Mouse (Mus musculus) liver, postnatal 0 days (tissue): ENCODE results near the gene AC153137.1. TPM values are rescaled to one million over a fixed set of nuclear protein-coding genes. Genes with fewer than 3 reads are reported as not detected.
"Not testable (repeated sequence)": the region's sequence is repeated elsewhere in the genome, so short reads cannot be mapped to it uniquely, and the experiment has no call there.

ENCODE experiments used
- ATAC-seq: fragments of 200-750 bp; cut with Nextera tagmentation; 2 replicates; pipeline ENCODE4 v1.8.0; 2017; ENCODE audit warnings: mild to moderate bottlenecking, moderate library complexity
- DNase-seq: peaks from one replicate; pipeline ENCODE4 v3.0.0-alpha.2; 2016
- H3K27ac ChIP-seq: fragments of 300-500 bp; sonication (generic); 2 replicates; pipeline ENCODE4 v1.5.1; 2014; ENCODE audit warnings: antibody characterized with exemption, moderate library complexity, mild to moderate bottlenecking, low read depth
- H3K27me3 ChIP-seq: fragments of 300-500 bp; sonication (generic); 2 replicates; pipeline ENCODE4 v1.6.1; 2014; ENCODE audit warnings: low read length, control low read depth, mixed read lengths; ENCODE audit not compliant: insufficient read depth
- H3K36me3 ChIP-seq: fragments of 300-500 bp; sonication (generic); replicated peaks from 2 replicates; pipeline ENCODE4 v1.6.1; 2014; ENCODE audit warnings: mild to moderate bottlenecking, control low read depth, low read length, moderate library complexity, mixed read lengths; ENCODE audit not compliant: insufficient read depth
- H3K4me1 ChIP-seq: fragments of 300-500 bp; sonication (generic); 2 replicates; pipeline ENCODE4 v1.6.1; 2014; ENCODE audit warnings: antibody characterized with exemption, mild to moderate bottlenecking, control low read depth; ENCODE audit not compliant: insufficient read depth
- H3K4me2 ChIP-seq: fragments of 300-500 bp; sonication (generic); 2 replicates; pipeline ENCODE4 v1.6.1; 2014; ENCODE audit warnings: low read depth, mild to moderate bottlenecking, low read length, moderate library complexity, mixed read lengths
- H3K4me3 ChIP-seq: fragments of 300-500 bp; sonication (generic); 2 replicates; pipeline ENCODE4 v1.5.1; 2014; ENCODE audit warnings: low read depth, low read length
- H3K9ac ChIP-seq: fragments of 300-500 bp; sonication (generic); replicated peaks from 2 replicates; pipeline ENCODE4 v1.6.1; 2014; ENCODE audit warnings: mild to moderate bottlenecking, moderate library complexity
- H3K9me3 ChIP-seq: fragments of 300-500 bp; sonication (generic); 2 replicates; pipeline ENCODE4 v1.6.1; 2016; ENCODE audit warnings: mild to moderate bottlenecking, control low read depth, low read length, mixed read lengths
- CTCF ChIP-seq: sonication (generic); IDR thresholded peaks from 2 replicates; pipeline ENCODE4 v1.5.1; 2016; ENCODE audit warnings: antibody characterized with exemption, low read depth
- EP300 ChIP-seq: IDR thresholded peaks from 2 replicates; pipeline ENCODE4 v1.6.1; 2016; ENCODE audit warnings: antibody characterized with exemption, low read depth, mild to moderate bottlenecking
- WGBS: fragments of 180-500 bp; shearing (Covaris S2); extraction: QIAGEN DNeasy Blood & Tissue Kit; methylation state at CpG from one replicate; pipeline ENCODE4 v1.1.7; 2014; ENCODE audit not compliant: insufficient replicate concordance; 5-methylcytosine and 5-hydroxymethylcytosine counted together
- polyA plus RNA-seq: library from polyadenylated mRNA; unstranded; fragments of >200 nt; fragmentation: Nextera tagmentation; extraction: Ambion mirVana; gene quantifications from 2 replicates; pipeline ENCODE4 v1.2.1, GENCODE M21; 2015

Gene AC153137.1
- not detected in 2 replicates for polyA plus RNA-seq

DNA sequence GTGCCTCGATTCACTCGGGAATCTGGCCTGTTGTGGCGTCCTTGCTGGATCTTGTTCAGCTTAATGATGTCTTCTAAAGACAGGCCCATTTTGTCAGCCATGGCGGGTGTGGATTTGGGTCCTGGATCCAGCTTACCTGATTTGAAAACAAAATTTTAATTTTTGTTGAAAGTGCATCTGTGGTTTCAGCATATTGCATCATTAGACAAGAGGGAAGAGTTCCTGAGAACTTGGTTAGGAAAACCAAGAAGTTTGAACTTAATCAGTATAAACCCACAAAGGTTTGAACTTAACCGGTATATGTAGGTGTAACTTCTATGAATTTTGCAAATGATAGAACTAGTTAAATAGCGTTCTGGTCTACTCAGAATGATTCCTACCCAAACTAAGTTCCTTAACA, at the start of gene AC153137.1:
Gene AC153137.1, minus strand, starts transcription at position 101 of the 400 bp plus-strand sequence.
- H3K4me1 ChIP-seq, ATAC-seq, H3K9ac ChIP-seq, H3K27ac ChIP-seq, H3K27me3 ChIP-seq, H3K4me2 ChIP-seq, H3K9me3 ChIP-seq, H3K4me3 ChIP-seq, DNase-seq, H3K36me3 ChIP-seq: not testable (repeated sequence)
- 75% methylated on average over 5 of the region's 6 CpGs for WGBS

DNA sequence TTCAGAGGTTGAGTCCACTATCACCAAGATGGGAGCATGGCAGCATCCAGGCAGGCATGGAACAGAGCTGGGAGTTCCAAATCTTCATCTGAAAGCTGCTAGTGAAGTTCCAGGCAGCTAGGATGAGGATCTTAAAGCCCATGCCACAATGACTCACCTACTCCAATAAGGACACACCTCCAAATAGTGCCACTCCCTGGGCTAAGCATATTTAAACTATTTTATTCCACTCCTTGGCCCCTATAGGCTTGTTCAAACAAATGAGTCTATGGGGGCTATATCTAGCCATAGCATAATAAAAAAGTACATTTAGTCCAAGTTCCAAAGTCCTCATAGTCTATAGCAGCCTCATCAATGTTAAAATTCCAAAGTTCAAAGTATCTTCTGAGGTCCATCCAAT, 45.4 kb upstream of the AC153137.1 start:
- Histone ChIP-seq H3K27me3 (no peaks in the 10 kb centered on the region), H3K4me3 (no peak overlapping the region), H3K4me2 (no peak overlapping the region), H3K4me1 (peaks cover 2% of the 10 kb centered on the region; the same call in 1 of the 2 replicates), H3K36me3 (no peaks in the 10 kb centered on the region), H3K9me3 (no peaks in the 10 kb centered on the region), H3K9ac (no peak overlapping the region), H3K27ac (no peak overlapping the region)
- ATAC-seq (no peak), DNase-seq (no peak)
- TF ChIP-seq EP300 (no peak), CTCF (no peak)

DNA sequence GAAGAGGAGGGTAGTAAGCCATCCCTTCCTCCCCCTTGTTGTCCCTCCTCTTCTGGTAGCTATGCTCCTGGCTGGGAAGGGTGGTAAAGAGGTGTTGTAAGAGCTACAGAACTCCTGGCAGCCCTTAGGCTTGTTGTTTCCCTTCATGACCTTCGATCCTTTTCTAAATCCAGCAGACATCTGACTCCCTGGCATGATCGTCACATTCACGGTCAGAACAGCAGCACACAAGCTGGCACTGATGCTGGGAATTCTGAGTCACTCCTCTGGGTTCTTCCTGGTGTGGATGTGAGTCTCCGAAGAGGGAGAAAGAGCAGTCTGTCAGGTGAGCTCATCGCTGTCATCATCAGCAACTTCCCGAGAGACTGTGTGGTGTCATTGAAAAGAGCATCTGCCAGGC, 41.5 kb upstream of the AC153137.1 start:
- H3K27ac ChIP-seq: peak overlapping the region; percentile 95
- DNase-seq (peak; percentile 72), ATAC-seq (peak; percentile 91)

DNA sequence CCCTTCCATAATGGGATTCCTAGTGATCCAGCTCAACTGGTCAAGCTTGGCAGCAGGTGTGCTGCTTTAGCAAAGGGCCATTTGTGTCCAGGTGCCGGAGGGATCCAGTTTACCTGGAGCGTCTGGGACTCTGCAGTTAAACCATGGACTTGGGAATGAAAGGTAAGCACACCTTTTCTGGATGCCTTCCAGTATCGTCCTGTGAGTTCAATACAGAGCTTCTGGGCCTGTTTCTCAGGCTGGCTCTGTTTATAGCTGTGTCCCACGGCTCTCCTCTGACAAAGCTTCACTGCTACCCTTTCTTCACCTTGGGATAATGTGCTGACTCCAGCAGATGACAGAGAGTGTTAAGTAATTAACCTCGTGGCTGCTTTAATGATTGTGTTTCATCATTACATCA, 39.6 kb upstream of the AC153137.1 start:
- H3K9ac ChIP-seq: no peak overlapping the region
- H3K4me2 ChIP-seq: no peak overlapping the region
- no peaks in the 10 kb centered on the region for H3K36me3 ChIP-seq

More for the DNA sequence above, 41.5 kb upstream of the AC153137.1 start:
- 56% methylated on average over 6 of the region's 6 CpGs for WGBS
- TF ChIP-seq CTCF (no peak), EP300 (peak; percentile 88)
- Histone ChIP-seq H3K9me3 (no peaks in the 10 kb centered on the region), H3K4me2 (peak overlapping the region; percentile 55), H3K27me3 (no peaks in the 10 kb centered on the region), H3K36me3 (no peaks in the 10 kb centered on the region), H3K4me1 (peaks cover 2% of the 10 kb centered on the region; the same call in 1 of the 2 replicates), H3K9ac (0 out of 2 replicates have a peak overlapping the region, but pooled peaks have one; percentile 27), H3K4me3 (no peak overlapping the region)

DNA sequence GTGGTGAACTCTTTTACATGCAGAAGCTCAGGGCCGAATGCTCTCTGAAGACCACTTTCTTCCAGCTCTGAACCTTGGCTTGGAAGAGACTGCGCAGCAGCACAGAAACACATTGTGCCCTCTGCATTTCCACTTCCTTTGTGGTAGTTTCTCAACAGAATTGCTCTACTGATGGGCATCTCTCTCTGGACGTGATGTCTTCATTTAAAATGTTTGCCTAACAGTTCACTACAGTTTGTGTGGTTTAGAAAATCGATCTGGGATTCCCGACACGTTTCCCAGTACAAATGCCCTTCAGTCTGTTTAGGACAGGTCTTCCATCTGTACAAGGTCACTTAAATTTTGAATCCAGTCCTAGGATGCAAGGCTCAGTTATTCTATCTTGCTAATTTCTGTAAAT, 38.3 kb upstream of the AC153137.1 start:
- TF ChIP-seq CTCF: no peak
- peak; percentile 81 for TF ChIP-seq EP300
- Histone ChIP-seq H3K27ac (peak overlapping the region; percentile 95), H3K4me3 (no peak overlapping the region), H3K4me2 (no peak overlapping the region), H3K9me3 (no peaks in the 10 kb centered on the region), H3K9ac (no peak overlapping the region), H3K36me3 (no peaks in the 10 kb centered on the region), H3K27me3 (no peaks in the 10 kb centered on the region), H3K4me1 (peaks cover 2% of the 10 kb centered on the region; the same call in 1 of the 2 replicates)
- DNase-seq: peak; percentile 16
- 51% methylated on average over 6 of the region's 6 CpGs for WGBS
- peak; percentile 62 for ATAC-seq

More for the DNA sequence above, 39.6 kb upstream of the AC153137.1 start:
- TF ChIP-seq EP300: no peak; the same call in 1 of the 2 replicates
- TF ChIP-seq CTCF: no peak
- ATAC-seq: peak; percentile 26
- no peaks in the 10 kb centered on the region for H3K9me3 ChIP-seq
- peak; percentile 31 for DNase-seq
- H3K4me3 ChIP-seq: no peak overlapping the region
- H3K4me1 ChIP-seq: peaks cover 2% of the 10 kb centered on the region; the same call in 1 of the 2 replicates
- no peaks in the 10 kb centered on the region for H3K27me3 ChIP-seq
- WGBS: 51% methylated on average over 5 of the region's 5 CpGs
- H3K27ac ChIP-seq: peak overlapping the region; percentile 95

DNA sequence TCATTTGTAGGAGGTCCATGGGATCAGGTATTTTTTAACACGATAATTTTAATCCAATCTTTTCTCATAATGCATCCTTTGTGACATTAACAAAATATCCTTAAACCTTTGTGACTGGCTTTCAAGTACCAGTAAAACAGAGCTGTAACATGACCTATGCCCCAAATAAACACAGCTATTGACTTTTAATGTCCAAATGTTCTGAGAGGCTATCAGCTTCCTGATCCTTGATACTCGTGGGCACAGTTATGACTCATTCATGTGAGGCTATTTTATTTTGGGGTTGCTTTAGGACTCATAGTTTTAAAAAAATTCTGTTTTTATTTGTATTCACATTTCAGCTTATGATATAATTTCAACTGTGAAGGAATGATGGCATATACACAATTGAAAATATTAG, 37.5 kb upstream of the AC153137.1 start:
- Histone ChIP-seq H3K4me2 (no peak overlapping the region), H3K36me3 (no peaks in the 10 kb centered on the region), H3K4me1 (no peaks in the 10 kb centered on the region; the same call in 1 of the 2 replicates), H3K27me3 (no peaks in the 10 kb centered on the region), H3K9me3 (no peaks in the 10 kb centered on the region), H3K27ac (peak overlapping the region; percentile 95), H3K9ac (no peak overlapping the region), H3K4me3 (no peak overlapping the region)
- whole genome bisulfite sequencing: 47% methylated on average over 2 of the region's 2 CpGs
- DNase-seq (no peak), ATAC-seq (no peak)
- TF ChIP-seq CTCF (no peak), EP300 (no peak)

DNA sequence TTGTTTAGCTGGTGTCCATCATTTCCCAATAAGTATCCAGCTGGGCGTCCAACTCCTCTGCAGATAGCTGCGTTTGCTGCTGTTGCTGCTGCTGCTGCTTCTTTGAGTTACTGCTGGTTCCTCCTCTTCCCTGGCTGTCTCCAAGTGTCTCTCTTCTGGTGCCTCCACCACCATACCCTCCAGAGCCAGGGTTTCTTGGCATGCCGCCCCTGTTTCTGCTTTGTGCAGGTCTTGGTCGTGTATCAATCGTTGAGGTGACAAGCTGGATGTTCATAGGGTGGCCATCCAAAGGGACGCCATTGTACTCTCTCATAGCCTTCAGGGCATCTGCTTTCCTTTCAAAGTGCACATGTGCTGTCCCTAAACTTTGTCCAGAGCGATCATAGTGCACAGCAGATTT, 529 bp downstream of the AC153137.1 start:
- H3K4me3 ChIP-seq, DNase-seq, H3K9me3 ChIP-seq, H3K27me3 ChIP-seq, H3K36me3 ChIP-seq, H3K27ac ChIP-seq, H3K4me1 ChIP-seq, ATAC-seq, H3K9ac ChIP-seq, H3K4me2 ChIP-seq: not testable (repeated sequence)
- 85% methylated on average over 7 of the region's 7 CpGs for WGBS
